Mouse (Mus musculus) cerebellum, adult 11-12 months (tissue): ENCODE results near the gene Slx4ip.

Experiments used
- DNase-seq: peaks from one replicate; pipeline ENCODE4 v3.0.0; 2022

Slx4ip gene

GRCm38 (mm10) chr2:136952238-136952637 is 61.2 kb downstream of the Slx4ip start:
- no peak for DNase-seq

GRCm38 (mm10) chr2:136955726-136956571 is 64.9 kb downstream of the Slx4ip start:
- DNase-seq, result no peak

- DNase-seq, result no peak
These were observed 67.7 kb downstream of the Slx4ip start for GRCm38 (mm10) chr2:136958697-136959096.

GRCm38 (mm10) chr2:136975774-136976173 is 84.8 kb downstream of the Slx4ip start:
- DNase-seq, result no peak

GRCm38 (mm10) chr2:136979056-136979772 is 88.2 kb downstream of the Slx4ip start:
- DNase-seq, result no peak

GRCm38 (mm10) chr2:136981062-136981879 is 90.3 kb downstream of the Slx4ip start:
- DNase-seq, result no peak

GRCm38 (mm10) chr2:136983959-136984358 is 92.9 kb downstream of the Slx4ip start:
- no peak for DNase-seq

- no peak for DNase-seq
These were observed 95.1 kb downstream of the Slx4ip start for GRCm38 (mm10) chr2:136985998-136986730.

- DNase-seq, result no peak
These were observed 102.1 kb downstream of the Slx4ip start for GRCm38 (mm10) chr2:136993116-136993515.

GRCm38 (mm10) chr2:136997104-136997503 is 106.1 kb downstream of the Slx4ip start:
- DNase-seq, result no peak

GRCm38 (mm10) chr2:137002031-137002430 is 111.0 kb downstream of the Slx4ip start:
- DNase-seq, result no peak

- DNase-seq, result no peak
These were observed 115.6 kb downstream of the Slx4ip start for GRCm38 (mm10) chr2:137006656-137007055.

GRCm38 (mm10) chr2:137011980-137012379 is 121.0 kb downstream of the Slx4ip start:
- DNase-seq, result no peak

GRCm38 (mm10) chr2:137013151-137013550 is 122.1 kb downstream of the Slx4ip start:
- no peak for DNase-seq

- no peak for DNase-seq
These were observed 122.9 kb downstream of the Slx4ip start for GRCm38 (mm10) chr2:137013811-137014350.

GRCm38 (mm10) chr2:137014423-137014822 is 123.4 kb downstream of the Slx4ip start:
- DNase-seq, result no peak

- no peak for DNase-seq
These were observed 153.1 kb downstream of the Slx4ip start for GRCm38 (mm10) chr2:137044122-137044521.

GRCm38 (mm10) chr2:137049367-137049766 is 158.3 kb downstream of the Slx4ip start:
- no peak for DNase-seq

GRCm38 (mm10) chr2:137049906-137050305 is 158.9 kb downstream of the Slx4ip start:
- DNase-seq, result no peak

GRCm38 (mm10) chr2:137063829-137064228 is 172.8 kb downstream of the Slx4ip start:
- no peak for DNase-seq

- DNase-seq, result no peak
These were observed 173.5 kb downstream of the Slx4ip start for GRCm38 (mm10) chr2:137064513-137064912.

GRCm38 (mm10) chr2:137067479-137068110 is 176.6 kb downstream of the Slx4ip start:
- no peak for DNase-seq
